Mouse (Mus musculus) cerebellum, postnatal 36 days (tissue): ENCODE results near the gene Msh5.
"Not testable (repeated sequence)": the region's sequence is repeated elsewhere in the genome, so short reads cannot be mapped to it uniquely, and the experiment has no call there.

ENCODE experiments used
- DNase-seq, 2 experiments: peaks; one replicate each; pipeline ENCODE4 v3.0.0; 2021 to 2022; ENCODE audit warnings: mixed read lengths in 2 of 2

Msh5 gene

DNA sequence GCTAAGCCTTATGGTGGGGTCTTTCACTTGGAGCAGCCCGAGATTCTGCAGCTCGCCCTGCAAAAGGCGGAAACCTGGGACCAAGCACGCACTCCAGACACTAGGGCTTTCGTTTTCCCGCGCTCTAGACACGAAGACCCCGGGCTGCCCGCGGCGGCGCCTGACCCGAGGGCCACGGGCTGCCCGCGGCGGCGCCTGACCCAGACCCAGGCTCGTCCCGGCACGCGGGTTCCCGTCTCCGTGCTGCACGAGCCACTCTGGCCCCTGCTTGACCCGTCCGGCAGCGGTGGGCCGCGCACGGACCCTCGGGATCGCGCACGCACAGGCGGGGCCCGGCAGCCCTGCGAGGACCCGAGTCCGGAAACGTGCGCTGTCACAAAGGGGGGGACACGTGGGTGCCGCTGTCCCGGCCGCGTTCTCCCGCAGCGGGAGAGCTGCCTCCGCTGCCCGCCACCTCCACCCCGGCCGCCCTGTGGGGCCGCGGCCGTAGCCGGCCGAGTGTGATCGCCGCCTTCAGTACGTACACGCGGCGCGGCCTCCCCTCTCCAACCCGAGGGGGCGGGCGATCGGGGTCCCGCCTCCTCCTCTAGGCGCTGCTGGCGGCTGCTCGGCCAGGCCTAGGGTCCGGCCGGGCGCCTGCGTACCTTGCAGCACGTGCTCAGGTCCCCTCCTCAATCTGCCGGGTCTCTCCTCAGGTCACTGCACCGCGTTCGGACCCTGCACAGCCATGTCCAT is 45.7 kb downstream of the Msh5 start, which contains the start of gene Vars:
Gene Vars, plus strand, starts transcription at position 271 of the 735 bp plus-strand sequence.
- peak; percentile 83 to 84 for DNase-seq

DNA sequence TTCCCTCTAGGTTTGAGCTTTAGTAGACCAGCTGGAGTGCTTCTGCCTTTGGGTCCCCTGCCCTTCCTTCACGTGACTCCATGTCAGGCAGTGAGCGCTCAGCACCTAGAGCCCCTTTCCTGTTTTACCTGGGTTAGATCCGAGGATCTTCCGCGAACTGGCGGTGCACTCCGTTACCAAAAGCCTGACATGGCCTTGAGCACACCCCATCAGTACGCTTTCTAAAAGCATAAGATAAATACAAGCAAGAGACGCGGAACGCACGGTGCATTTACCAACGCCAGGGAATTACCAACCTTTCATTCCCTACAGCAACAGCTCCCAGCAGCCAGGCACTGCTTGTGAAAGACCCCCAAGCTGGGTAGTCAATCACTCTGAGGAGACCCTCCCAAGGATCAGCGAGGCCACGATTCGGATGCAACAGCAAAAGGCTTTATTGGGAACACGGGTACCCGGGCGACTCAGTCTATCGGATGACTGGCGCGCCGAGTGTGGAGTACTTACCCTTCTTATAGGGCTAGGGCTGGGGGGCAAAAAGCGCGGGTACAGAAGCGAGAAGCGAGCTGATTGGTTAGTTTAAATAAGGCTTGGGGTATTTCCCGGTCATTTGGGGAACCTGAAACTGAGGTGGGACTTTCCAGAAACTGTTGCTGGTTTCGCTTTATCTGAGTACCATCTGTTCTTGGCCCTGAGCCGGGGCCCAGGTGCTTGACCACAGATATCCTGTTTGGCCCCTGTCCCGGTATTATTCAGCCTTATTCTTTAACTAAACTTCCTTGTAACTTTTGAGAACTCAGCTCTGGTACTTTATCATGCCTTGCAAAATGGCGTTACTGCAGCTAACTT is 46.5 kb downstream of the Msh5 start:
- DNase-seq, result not testable (repeated sequence)

DNA sequence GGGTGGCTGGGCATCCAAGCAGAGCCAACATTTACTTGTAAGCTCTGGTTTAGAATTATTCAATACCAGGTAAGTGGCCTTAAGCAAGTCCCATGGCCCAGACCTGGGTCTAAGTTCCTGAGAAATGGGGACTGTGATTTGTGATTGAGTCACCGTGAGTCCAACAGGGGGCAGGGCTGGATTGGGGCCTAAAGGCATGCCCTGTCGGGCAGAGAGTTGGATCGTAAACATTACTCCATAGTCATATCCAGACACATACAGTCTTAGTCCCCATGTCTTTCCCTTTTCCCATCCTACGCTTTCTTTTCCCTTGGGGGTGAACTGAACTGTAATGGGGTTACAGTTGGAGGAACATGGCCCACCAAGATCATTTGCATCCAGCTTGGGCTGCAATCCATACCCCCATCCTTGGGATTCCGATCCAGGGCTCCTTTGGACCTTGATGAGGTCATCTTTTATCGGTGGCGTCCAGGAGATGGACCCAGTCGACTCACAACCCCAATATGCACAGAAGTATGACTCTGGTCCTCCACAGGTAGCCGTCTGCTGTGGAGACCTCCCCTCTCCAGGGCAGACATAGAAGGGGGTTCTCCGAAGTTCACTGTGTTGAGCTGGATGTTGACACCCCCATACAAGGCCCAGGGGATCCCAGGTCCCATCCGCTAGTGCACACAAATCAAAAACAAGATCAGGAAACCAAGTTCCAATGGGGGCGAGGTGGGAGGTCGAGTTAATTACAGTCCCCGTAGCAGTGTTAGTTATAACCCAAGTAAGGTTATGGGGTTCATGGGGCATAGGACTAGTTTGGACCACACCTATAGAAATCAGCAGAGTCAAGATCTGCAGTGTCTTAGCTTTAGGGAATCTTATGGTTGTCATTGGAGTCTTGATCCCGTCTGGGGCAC is 47.8 kb downstream of the Msh5 start:
- DNase-seq, result no peak

DNA sequence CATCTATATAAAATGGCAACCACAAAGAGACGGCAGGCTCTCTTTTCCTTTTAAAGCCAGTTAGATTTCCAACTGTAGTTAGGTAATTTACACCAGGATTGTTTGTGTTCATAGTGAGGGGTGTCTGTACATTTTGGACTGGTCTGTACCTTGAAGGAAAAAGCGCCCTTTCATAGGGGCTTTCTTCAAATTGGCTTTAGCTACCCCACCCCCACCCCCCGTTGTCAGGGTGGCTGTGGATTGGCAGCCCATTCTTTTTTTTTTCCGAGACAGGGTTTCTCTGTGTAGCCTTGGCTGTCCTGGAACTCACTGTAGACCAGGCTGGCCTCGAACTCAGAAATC is 49.4 kb downstream of the Msh5 start:
- DNase-seq, result no peak

DNA sequence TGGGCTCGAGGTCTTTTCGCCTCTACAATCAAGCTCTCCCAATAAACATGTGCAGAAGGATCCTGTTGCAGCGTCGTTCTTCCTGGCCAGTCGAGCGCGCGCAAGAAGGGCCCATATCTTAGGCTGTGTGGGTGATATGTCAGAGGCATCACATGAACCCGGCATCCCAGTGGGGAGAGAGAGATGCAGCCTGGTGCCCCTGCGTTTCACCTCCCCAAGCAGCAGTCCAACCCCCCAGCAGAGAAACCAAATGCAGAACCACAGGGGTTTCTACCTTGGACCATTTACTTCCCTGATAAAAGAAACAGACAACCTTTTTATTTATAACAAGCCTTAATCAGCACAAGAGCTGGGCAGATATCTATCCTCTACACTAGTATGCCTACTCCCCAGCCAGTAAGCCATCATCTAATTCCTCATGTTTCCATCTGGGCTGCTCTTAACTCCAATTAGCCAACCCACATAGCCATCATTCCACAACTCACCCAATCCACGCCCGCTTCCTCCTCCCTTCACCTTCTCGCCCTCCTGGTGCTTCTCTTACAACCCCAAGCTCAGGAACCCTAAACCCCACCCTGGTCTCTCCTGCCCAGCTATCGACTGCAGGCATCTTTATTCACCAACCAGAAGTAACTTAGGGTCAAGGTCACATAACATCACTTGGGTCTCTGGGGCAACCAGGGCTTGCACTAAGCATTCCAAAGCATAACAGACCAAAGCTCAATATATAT is 50.0 kb downstream of the Msh5 start:
- DNase-seq, result no peak

DNA sequence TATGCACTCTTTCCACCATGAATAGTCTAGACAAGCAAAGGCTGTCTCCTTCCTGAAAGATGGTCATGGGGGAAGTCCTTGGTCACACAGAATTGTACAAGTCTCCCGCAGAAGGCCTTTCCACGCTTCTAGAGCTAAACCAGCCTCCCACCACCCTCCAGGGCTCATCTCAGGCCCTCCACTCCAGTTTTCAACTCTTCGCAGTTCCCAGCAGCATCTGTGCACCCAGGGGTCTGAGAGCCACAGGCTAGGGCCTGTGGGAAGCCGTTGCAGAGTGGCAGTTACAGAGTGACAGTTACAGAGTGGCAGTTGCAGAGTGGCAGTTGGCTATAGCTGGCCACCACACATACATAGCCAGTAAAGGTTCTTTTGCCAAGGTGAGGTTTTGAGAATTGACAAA is 50.6 kb downstream of the Msh5 start:
- not testable (repeated sequence) for DNase-seq

DNA sequence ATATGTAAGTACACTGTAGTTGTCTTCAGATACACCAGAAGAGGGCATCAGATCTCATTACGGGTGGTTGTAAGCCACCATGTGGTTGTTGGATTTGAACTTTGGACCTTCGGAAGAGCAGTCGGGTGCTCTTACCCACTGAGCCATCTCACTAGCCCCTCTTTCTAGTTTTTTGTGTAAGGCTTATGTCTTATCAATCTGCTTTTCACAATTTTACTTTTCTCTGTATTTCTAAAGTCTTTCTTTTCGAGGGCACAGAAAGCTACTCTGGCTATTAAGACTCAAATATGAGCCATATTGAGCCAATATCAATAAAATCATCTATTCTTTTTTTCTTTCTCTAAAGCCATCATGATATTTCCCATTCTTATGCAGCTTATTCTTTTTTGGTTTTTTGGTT is 51.4 kb downstream of the Msh5 start:
- not testable (repeated sequence) for DNase-seq

DNA sequence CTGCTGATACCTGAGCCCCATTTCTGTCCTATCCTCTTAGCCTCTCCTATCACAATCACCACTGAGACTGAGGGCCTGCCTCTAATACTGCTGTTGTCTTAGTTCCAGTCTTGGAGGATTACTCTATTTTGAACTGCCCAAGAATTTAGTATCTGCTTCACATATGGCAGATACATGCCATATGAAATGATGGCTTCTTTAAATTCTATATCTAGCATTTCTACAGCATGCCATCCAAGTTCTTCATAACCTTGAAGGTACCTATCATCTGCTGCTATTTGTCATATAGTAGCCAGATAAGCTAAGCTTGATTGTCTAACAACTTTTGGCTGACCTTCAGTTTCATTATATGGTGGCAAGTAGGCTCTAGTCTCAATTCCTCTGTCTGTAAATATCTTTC is 51.8 kb downstream of the Msh5 start:
- DNase-seq, result no peak

DNA sequence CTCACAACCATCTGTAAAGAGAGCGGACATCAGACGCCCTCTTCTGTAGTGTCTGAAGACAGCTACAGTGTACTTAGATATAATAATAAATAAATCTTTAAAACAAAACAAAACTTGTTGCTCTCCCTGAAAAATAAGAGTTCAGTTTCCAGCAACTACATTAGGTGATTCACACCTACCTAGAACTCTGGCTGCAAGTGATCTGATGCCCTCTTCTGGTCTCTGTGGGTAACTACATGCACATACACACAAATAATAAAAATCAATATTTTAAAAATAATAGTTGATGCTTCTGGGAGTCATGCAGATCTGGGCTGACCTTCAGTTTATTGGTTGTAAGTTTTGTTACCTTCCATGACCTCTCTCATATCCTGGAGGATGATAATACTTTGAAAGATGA is 62.3 kb downstream of the Msh5 start:
- DNase-seq, result peak in 1 of 2 experiments; percentile 35

DNA sequence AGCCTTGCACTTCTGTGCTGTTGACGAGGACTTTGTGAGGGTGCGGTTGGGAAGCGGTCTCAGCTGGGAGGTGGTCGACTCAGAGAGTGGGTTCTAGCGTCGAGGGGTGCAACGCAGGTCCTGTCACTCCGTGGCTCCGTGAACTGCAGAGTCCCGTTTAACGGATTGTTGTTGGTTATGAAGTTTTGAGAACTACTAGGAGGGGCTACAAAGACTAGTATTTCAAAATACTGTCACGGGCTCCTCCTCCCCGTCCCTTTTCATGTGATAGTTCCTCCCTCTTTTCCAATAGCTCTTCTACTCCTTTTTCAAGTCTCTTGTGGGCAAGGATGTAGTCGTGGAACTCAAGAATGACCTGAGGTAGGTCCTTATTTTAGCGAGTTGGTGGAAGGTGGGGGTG is 64.2 kb downstream of the Msh5 start:
- no peak for DNase-seq

DNA sequence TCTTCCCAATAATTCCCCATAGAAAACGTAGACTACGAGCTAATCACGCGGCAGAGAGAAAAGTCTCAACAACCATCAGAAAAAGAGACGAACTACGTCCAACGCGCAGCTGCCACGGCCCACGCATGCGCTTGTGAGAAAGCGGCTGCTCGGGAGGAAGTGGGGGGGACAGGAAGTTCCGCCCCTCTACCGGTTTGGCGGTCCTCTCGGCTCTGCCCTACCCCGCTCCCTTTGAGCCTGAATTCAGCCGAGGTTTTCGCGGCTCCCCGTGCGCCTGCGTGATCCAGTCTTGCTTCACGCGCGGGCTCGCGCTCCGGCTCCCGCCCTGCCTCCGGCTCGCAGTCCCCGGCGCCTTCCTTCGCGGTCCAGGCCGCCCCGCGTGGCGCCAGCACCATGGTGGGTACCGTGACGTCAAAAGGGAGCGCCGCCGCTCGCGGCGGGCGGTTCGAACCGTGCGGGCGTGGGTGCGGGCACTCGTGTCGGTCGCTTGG is 64.8 kb downstream of the Msh5 start, which contains the start of gene Lsm2:
Gene Lsm2, plus strand, starts transcription at position 173 of the 491 bp plus-strand sequence.
- peak; percentile 91 for DNase-seq

DNA sequence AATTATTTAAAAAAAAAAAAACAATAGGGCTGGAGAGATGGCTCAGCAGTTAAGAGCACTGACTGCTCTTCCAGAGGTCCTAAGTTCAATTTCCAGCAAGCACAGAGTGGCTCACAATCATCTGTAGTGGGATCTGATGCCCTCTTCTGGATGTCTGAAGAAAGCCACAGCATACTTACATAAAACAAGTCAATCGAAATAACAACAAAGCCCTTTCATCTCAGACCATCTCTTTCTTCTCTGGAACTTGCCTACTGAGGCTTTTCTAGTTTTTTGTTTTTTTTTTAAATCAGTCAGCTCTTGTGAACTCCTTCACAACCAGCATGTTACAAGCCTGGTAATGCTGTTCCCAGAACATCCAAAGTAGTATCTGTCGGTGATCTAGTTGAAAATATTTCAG is 65.9 kb downstream of the Msh5 start:
- DNase-seq, result no peak

DNA sequence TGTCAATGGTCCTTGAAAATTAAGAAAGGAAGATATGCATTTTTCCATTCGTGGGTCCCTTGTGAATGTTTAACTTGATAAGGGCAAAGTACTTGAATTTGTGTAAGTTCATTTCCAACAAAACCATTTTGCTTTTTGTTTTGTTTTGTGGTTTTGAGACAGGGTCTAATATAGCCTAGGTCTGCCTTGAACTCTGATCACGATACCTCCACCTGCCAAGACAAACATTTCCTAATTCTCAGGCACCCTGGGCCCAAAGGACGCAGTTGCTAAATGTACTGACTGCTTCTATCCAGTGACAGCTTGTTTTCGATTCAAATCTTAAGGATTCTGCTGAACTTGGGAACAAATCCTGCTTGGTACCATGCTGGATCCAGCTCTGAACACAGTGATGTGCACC is 66.9 kb downstream of the Msh5 start:
- no peak for DNase-seq
